Mouse (Mus musculus): Measurements from ENCODE around the gene Olfr1367.

The Olfr1367 gene

DNA sequence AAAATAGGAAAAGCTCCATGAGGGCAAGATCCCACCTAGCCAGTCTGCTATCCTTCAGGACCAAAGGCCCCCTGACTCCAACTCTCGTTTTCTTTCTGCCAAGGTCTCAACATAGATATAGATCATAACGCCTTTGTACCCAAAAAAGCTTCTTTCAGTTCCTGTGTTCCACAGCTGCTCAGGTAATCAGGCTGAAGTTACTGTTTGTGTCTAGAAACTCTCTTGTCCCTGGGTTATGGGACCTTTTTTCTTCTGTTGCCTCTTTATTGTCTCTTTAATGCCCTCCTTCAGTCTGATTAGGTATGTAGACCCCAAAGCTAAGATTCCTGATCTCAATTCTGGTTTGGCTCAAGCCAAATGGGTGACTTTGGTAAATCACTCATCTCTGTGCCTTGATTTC, 50.8 kb downstream of the Olfr1367 start:
- no peak for DNase-seq

Measured in kidney, postnatal 4 days (tissue).